Mouse (Mus musculus) heart, postnatal 0 days (tissue): ENCODE data around the gene Ube4b.

Experiments used
- CTCF ChIP-seq: IDR thresholded peaks from 2 replicates; pipeline ENCODE4 v1.5.1; 2016; ENCODE audit warnings: antibody characterized with exemption, control low read depth, low read depth
- EP300 ChIP-seq: IDR thresholded peaks from 2 replicates; pipeline ENCODE4 v1.6.1; 2016; ENCODE audit warnings: antibody characterized with exemption, low read depth

GRCm38 (mm10) chr4:149409759-149410158 lies 16.8 kb downstream of the Ube4b start:
- TF ChIP-seq CTCF: no peak
- TF ChIP-seq EP300: no peak
